Mouse (Mus musculus) myocyte (in vitro differentiated cells): Measurements from ENCODE around the gene Nmur2.

Experiments used
- MYOG ChIP-seq, 3 experiments: IDR thresholded peaks; one replicate each; pipeline ENCODE4 v1.6.1; 2011; ENCODE audit warnings: control low read depth in 2 of 3, low read depth in 2 of 3, mild to moderate bottlenecking in 2 of 3; ENCODE audit not compliant: insufficient read length in 2 of 3, control insufficient read depth in 1 of 3, insufficient read depth in 1 of 3
- POLR2A ChIP-seq: IDR thresholded peaks from one replicate; pipeline ENCODE4 v1.6.1; 2011; ENCODE audit warnings: low read depth, mild to moderate bottlenecking, control low read depth, moderate library complexity; ENCODE audit not compliant: insufficient read length
- REST ChIP-seq: IDR thresholded peaks from one replicate; pipeline ENCODE4 v1.6.1; 2011; ENCODE audit warnings: mild to moderate bottlenecking, control low read depth, moderate library complexity; ENCODE audit not compliant: insufficient read depth, insufficient read length
- TCF12 ChIP-seq: IDR thresholded peaks from one replicate; pipeline ENCODE4 v1.6.1; 2011; ENCODE audit warnings: mild to moderate bottlenecking, control low read depth; ENCODE audit not compliant: poor library complexity, insufficient read depth, severe bottlenecking

DNA sequence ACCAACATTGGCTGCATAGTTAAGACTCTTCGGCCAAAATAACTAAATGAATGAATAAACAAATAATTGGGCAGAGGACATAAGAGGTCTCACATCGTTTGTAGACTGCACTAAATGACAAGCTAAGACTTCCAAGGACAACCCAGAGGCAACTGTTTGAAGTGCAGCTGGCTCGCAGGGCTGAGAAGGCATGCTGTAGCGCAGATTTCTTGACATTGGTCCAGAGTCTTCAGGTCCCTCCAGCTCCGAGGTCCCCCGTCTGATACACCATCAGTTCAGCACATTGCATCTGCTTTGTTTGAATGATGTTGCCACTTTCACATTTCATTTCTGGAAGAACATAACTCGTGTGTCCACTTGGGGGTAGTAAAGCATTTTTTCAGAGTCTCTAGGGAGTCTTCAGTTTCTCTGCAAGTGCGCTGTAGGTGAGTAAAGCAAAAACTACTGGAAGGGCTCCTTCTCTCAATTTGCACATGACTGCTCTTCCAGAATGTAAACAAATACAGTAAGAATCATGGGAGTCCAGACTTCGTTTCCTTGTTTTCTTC, 27.2 kb downstream of the Nmur2 start:
- TF ChIP-seq POLR2A (no peak), MYOG (IDR thresholded peaks at IDR 0.05; ENCODE audit: control insufficient read depth in 1 of 3, insufficient read depth in 1 of 3, insufficient read length in 2 of 3, low read depth in 2 of 3) (no peak), TCF12 (no peak), REST (no peak)
